Mouse (Mus musculus) neural tube, embryonic 11.5 days (tissue): Measurements from ENCODE around the gene Cdh23. TPM values are rescaled to one million over a fixed set of nuclear protein-coding genes. Genes with fewer than 3 reads are reported as not detected.
A peak's percentile ranks its signal among the peaks of the same experiment; 100 is the strongest.

Source experiments
- ATAC-seq: fragments of 200-750 bp; cut with Nextera tagmentation; 2 replicates; pipeline ENCODE4 v1.8.0; 2017; ENCODE audit warnings: moderate number of reproducible peaks, mild to moderate bottlenecking, moderate TSS enrichment, moderate library complexity; ENCODE audit not compliant: insufficient read depth, low FRiP score, low TSS enrichment
- DNase-seq: peaks from one replicate; pipeline ENCODE4 v3.0.0-alpha.2; 2015; ENCODE audit warnings: low spot score
- H3K27ac ChIP-seq: fragments of 300-500 bp; sonication (generic); 2 replicates; pipeline ENCODE4 v1.5.1; 2014; ENCODE audit warnings: low read depth, mild to moderate bottlenecking, low read length
- H3K27me3 ChIP-seq: fragments of 300-500 bp; sonication (generic); 2 replicates; pipeline ENCODE4 v1.6.1; 2014; ENCODE audit warnings: mild to moderate bottlenecking, low read length, mixed read lengths; ENCODE audit not compliant: control insufficient read depth, insufficient read depth
- H3K36me3 ChIP-seq: fragments of 300-500 bp; sonication (generic); 2 replicates; pipeline ENCODE4 v1.6.1; 2014; ENCODE audit warnings: mild to moderate bottlenecking, low read length, moderate library complexity, mixed read lengths; ENCODE audit not compliant: control insufficient read depth, insufficient read depth
- H3K4me1 ChIP-seq: fragments of 300-500 bp; sonication (generic); 2 replicates; pipeline ENCODE4 v1.6.1; 2014; ENCODE audit warnings: low read length, mixed read lengths; ENCODE audit not compliant: control insufficient read depth, insufficient read depth
- H3K4me2 ChIP-seq: fragments of 300-500 bp; sonication (generic); 2 replicates; pipeline ENCODE4 v1.6.1; 2014; ENCODE audit warnings: low read depth, mild to moderate bottlenecking, moderate library complexity
- H3K4me3 ChIP-seq: fragments of 300-500 bp; sonication (generic); 2 replicates; pipeline ENCODE4 v1.5.1; 2014; ENCODE audit warnings: low read depth, low read length
- H3K9ac ChIP-seq: fragments of 300-500 bp; sonication (generic); 2 replicates; pipeline ENCODE4 v1.6.1; 2014; ENCODE audit warnings: mild to moderate bottlenecking, low read length
- H3K9me3 ChIP-seq: fragments of 300-500 bp; sonication (generic); 2 replicates; pipeline ENCODE4 v1.6.1; 2016; ENCODE audit warnings: low read length; ENCODE audit not compliant: control insufficient read depth
- WGBS: fragments of 180-500 bp; shearing (Covaris S2); extraction: QIAGEN DNeasy Blood & Tissue Kit; methylation state at CpG from one replicate; pipeline ENCODE4 v1.1.7; 2014; 5-methylcytosine and 5-hydroxymethylcytosine counted together
- polyA plus RNA-seq: library from polyadenylated mRNA; unstranded; fragments of >200 nt; fragmentation: Nextera tagmentation; extraction: Ambion mirVana; gene quantifications from 2 replicates; pipeline ENCODE4 v1.2.1, GENCODE M21; 2014

Gene Cdh23
- polyA plus RNA-seq, 1 experiment from 2014 or later: 0.50 TPM

DNA sequence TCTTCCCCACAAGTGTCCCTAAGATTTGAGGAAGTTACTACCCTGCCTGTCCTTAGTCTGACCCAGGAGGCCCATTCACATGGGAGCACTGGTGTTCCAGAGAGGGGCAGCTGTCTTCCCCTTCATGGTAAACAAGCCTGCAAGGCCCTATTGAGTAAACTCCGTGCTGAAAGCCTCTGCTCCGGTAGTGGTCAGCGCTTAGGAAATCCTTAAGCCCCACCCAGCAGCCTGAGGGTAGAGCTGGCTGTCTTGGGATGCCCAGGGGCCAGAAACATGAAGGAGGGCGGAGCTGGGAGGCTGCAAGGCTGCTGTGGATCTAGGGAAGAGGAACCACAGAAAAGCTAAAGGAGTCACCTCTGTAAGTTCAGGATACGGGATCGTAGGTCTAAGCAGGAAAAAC lies 347.2 kb downstream of the Cdh23 start:
- DNase-seq (no peak), ATAC-seq (no peak)
- H3K4me1 ChIP-seq: peaks cover 24% of the 10 kb centered on the region
- no peak overlapping the region for H3K9ac ChIP-seq
- no peaks in the 10 kb centered on the region for H3K36me3 ChIP-seq
- H3K4me2 ChIP-seq: no peak overlapping the region
- no peaks in the 10 kb centered on the region for H3K9me3 ChIP-seq
- WGBS: 42% methylated on average over 6 of the region's 6 CpGs
- no peak overlapping the region for H3K4me3 ChIP-seq
- no peaks in the 10 kb centered on the region for H3K27me3 ChIP-seq
- H3K27ac ChIP-seq: no peak overlapping the region

DNA sequence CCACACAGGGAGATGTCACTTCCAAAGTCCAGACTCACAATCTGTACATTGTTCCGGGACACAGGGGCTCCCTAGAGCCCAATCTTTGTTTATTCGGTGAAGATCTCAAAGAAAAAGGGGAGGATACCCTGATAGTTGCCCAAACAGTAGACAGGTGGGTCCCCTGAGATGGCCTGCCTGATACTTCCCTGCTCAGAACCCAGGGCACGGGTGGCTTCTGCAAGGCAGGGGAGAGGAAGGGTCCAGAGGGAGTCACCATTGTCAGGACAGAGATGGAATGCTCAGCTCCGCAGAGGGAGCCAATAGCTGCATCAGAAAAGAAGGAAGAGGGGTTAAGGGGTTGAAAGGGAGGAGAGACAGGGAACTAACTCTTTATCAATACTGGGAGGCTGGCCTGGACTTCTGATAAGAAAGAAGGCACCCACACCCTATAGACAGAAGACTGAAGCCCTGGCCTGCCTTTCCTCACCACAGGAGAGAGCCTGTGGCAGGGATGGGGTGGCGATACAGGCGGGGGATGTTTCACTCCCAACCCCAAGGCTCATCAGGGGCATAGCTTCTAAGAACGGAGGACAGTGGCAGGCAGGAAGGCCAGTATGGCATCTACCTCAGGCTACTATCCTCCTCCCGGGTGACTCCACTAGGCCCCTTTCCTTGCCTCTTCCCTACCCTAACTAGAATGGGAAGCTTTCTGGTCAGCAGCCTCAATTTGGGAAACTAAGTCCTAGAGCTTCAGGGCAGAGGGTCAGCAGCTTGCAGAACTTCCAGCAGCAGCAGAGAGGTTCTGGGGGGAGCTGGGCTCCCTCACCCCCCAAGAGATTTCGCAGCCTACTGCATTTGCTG lies 348.3 kb downstream of the Cdh23 start:
- Histone ChIP-seq H3K27me3 (no peaks in the 10 kb centered on the region), H3K36me3 (no peaks in the 10 kb centered on the region), H3K4me2 (no peak overlapping the region), H3K4me1 (peaks cover 24% of the 10 kb centered on the region), H3K9ac (no peak overlapping the region), H3K27ac (no peak overlapping the region), H3K4me3 (no peak overlapping the region), H3K9me3 (no peaks in the 10 kb centered on the region)
- ATAC-seq (no peak), DNase-seq (no peak)
- WGBS: 37% methylated on average over 9 of the region's 9 CpGs

DNA sequence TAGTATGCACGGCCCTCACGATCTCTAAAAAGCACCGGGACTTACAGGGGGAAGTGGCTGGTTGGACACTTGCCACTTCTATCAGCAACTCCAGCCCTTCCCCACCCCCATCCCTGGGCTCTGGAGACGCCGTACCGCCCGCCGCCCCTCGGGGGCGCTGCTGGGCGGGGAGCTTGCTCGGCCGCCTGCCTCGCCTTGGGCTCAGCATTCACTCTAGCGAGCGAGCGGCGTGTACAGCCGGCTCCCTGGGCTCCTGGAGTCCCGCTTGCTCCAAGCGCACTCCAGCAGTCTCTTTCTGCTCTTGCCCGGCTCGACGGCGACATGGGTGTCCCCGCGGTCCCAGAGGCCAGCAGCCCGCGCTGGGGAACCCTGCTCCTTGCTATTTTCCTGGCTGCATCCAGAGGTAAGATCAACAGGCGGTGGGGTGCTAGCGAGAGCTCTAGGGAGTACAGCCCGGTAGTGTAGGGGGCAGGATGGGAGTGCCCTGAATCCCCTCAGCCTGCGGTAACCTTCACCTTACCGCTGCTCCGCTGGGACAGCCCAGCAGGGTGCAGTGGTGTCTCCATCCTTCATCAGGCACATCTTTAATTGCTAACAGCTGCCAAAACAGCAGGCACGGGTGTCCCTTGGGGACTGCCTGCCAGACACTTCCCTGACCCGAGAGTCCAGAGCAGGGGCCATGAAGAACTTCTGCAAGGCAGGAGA lies 349.4 kb downstream of the Cdh23 start, which contains the start of gene Vsir:
Gene Vsir (plus strand): TSS at position 151 of the 705 bp plus-strand sequence.
- WGBS: under 1% methylated on average over 34 of the region's 37 CpGs
- DNase-seq: peak; percentile 84
- peak within 1 kb of the TSS; percentile 47 for H3K4me2 ChIP-seq
- H3K27ac ChIP-seq: no peak within 1 kb of the TSS
- peak within 1 kb of the TSS; percentile 28 for H3K4me3 ChIP-seq
- H3K4me1 ChIP-seq: peaks cover 24% of the 10 kb centered on the region
- H3K36me3 ChIP-seq: no peaks in the 10 kb centered on the region
- no peaks in the 10 kb centered on the region for H3K27me3 ChIP-seq
- peak; percentile 37; the same call in 1 of the 2 replicates for ATAC-seq
- H3K9ac ChIP-seq: peak within 1 kb of the TSS; percentile 51
- no peaks in the 10 kb centered on the region for H3K9me3 ChIP-seq

DNA sequence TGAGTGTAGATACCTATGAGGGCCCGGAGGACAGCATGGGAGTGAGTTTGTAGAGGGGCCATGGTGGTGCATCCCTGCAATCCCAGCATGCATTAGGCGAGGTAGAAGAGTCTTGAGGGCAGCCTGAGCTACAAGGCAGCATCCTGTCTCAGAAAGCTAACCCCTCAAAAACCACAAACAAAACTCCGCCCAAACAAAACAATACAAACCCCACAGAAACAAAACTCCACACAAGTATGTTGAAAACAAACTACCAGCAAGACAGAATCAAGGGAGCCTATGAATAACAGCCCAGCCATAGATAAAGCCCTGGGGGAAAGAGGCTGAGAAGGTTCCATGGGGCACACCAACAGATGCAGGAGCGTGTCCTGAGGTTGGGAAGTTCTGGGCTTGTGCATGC lies 350.2 kb downstream of the Cdh23 start:
- no peak overlapping the region for H3K4me3 ChIP-seq
- no peak for DNase-seq
- H3K27me3 ChIP-seq: no peaks in the 10 kb centered on the region
- no peak overlapping the region for H3K27ac ChIP-seq
- H3K4me2 ChIP-seq: no peak overlapping the region
- no peaks in the 10 kb centered on the region for H3K36me3 ChIP-seq
- H3K4me1 ChIP-seq: peaks cover 20% of the 10 kb centered on the region
- no peak overlapping the region for H3K9ac ChIP-seq
- 85% methylated on average over 4 of the region's 4 CpGs for WGBS
- H3K9me3 ChIP-seq: no peaks in the 10 kb centered on the region
- ATAC-seq: no peak

DNA sequence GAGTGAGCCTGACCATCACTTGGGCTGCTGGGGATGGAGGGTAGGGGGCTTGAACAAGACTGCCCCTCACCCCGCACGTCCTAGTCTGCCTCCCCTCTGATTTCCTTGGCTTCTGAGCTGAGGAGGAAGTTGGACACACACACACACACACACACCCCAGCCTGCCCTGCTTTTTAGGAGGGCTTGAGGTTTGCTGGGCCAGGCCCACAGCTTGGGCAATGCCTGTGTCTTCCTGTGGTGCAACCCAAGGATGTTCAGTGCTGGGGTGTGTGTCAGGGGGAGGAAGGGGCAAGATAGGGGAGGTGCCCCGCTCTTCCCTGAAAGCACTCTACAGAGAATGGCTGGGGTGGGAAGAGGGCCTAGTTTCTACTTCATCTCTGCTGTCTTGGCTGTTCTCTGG lies 352.2 kb downstream of the Cdh23 start:
- H3K27me3 ChIP-seq: no peaks in the 10 kb centered on the region
- ATAC-seq (no peak), DNase-seq (no peak)
- peaks cover 20% of the 10 kb centered on the region for H3K4me1 ChIP-seq
- H3K9ac ChIP-seq: no peak overlapping the region
- 88% methylated on average over 3 of the region's 3 CpGs for WGBS
- H3K4me3 ChIP-seq: no peak overlapping the region
- H3K9me3 ChIP-seq: no peaks in the 10 kb centered on the region
- no peak overlapping the region for H3K4me2 ChIP-seq
- no peaks in the 10 kb centered on the region for H3K36me3 ChIP-seq
- H3K27ac ChIP-seq: no peak overlapping the region

DNA sequence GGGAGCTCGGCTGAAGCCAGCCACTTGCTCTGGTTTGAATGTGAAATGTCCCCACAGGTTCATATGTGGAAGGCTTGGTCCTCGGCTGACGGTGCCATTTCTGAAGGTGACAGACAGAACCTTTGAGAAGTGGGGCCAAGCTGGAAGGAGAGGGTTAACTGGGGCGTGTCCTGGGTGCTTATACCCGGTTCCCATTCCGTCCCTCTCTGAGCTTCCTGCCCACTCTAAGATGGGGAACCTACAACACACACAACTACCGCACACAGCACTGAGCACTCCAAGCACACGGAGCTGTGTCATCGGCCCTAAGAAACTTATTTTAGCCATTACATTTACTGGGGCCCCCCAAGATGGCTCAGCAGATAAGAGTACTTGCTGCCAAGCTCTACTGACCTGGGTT lies 354.8 kb downstream of the Cdh23 start:
- no peak for ATAC-seq
- no peaks in the 10 kb centered on the region for H3K36me3 ChIP-seq
- no peak overlapping the region for H3K9ac ChIP-seq
- 81% methylated on average over 9 of the region's 9 CpGs for WGBS
- H3K4me1 ChIP-seq: 0 out of 2 replicates have a peak, but pooled peaks cover 4% of the 10 kb centered on the region
- H3K27ac ChIP-seq: no peak overlapping the region
- no peaks in the 10 kb centered on the region for H3K9me3 ChIP-seq
- no peak for DNase-seq
- H3K4me3 ChIP-seq: no peak overlapping the region
- H3K27me3 ChIP-seq: no peaks in the 10 kb centered on the region
- H3K4me2 ChIP-seq: no peak overlapping the region

DNA sequence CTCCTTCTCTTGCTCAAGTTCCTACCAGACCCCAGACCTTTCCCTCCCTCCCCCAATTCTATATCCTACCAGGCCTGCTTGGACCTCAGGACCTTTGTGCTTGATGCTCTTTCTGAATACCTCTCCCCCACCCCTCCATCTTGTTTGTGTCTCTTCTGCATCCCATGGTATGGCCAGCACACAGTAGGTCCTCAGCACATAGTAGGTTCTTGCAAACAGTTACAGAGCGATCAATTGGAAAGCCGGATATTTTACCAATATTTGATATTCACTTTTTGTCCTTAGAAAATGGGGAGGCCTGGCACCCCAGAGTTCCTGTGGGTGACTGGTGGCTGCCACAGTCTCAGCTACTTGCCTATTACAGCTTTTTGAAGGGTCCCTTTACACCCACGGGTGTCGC lies 361.3 kb downstream of the Cdh23 start:
- no peaks in the 10 kb centered on the region for H3K36me3 ChIP-seq
- no peak for ATAC-seq
- DNase-seq: no peak
- no peak overlapping the region for H3K9ac ChIP-seq
- H3K27me3 ChIP-seq: no peaks in the 10 kb centered on the region
- no peaks in the 10 kb centered on the region for H3K4me1 ChIP-seq
- H3K4me3 ChIP-seq: no peak overlapping the region
- no peaks in the 10 kb centered on the region for H3K9me3 ChIP-seq
- 94% methylated on average over 4 of the region's 4 CpGs for WGBS
- no peak overlapping the region for H3K27ac ChIP-seq
- no peak overlapping the region for H3K4me2 ChIP-seq

DNA sequence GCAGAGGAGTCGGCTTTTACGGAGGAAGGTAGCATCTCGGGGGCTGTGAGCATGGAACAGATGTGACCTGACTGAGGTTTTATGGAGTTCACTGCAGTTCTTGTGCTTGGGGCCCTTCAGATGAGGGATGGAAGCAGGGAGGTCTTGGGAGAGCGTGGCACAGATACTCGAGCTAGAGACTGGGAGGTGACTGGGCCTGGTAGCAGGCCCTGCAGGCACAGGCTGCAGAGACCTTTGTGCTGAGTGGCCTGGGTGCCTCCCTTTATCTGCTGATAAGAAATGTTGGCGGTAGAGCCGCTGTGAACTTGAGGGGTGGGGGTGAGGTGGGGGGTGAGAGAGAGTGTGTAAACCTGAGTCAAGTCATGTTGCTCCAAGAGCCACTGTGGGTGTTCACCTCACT lies 361.7 kb downstream of the Cdh23 start:
- DNase-seq (no peak), ATAC-seq (no peak)
- Histone ChIP-seq H3K4me1 (no peaks in the 10 kb centered on the region), H3K36me3 (no peaks in the 10 kb centered on the region), H3K27ac (no peak overlapping the region), H3K9ac (no peak overlapping the region), H3K4me2 (no peak overlapping the region), H3K27me3 (no peaks in the 10 kb centered on the region), H3K4me3 (no peak overlapping the region), H3K9me3 (no peaks in the 10 kb centered on the region)
- 83% methylated on average over 7 of the region's 7 CpGs for WGBS
